Mouse (Mus musculus): ENCODE results near the gene Tada2a.

DNA sequence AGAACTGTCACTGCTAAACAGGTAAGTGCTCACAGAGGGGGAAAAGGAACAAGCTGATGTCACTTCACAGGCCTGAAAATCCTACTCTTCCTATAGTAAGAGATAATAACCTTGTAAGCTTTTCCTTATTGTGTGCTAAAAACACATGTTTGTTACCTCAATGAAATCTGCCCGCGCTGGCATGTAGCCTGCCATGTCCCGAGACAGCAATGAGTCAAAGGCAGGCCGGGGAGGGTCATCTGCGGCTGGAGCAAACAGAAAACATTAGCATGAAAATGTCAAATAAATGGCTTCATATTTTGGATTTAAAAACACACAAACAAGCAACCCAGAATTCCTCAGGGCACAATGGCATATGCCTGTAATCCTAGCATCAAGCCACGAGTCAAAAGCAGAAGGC lies 25.4 kb downstream of the Tada2a start:
- TF ChIP-seq CTCF (IDR thresholded peaks at IDR 0.05; ENCODE audit: low read depth) (no peak), EP300 (IDR thresholded peaks at IDR 0.05; ENCODE audit: low read depth) (no peak)

Measured in heart, postnatal 0 days (tissue).